Mouse (Mus musculus): Measurements from ENCODE around the gene Tmem174. TPM values are rescaled to one million over a fixed set of nuclear protein-coding genes. Genes with fewer than 3 reads are reported as not detected.

Gene Tmem174
- polyA plus RNA-seq, 1 experiment: 0.25 TPM

- H3K4me3 ChIP-seq (replicated peaks; ENCODE audit: insufficient read depth, low read depth, low read length): no peak overlapping the region
- no peaks in the 10 kb centered on the region for H3K4me1 ChIP-seq (ENCODE audit: control insufficient read depth, insufficient read depth, low read length)
- 78% methylated on average over 4 of the region's 4 CpGs for WGBS
- no peak overlapping the region for H3K27ac ChIP-seq (ENCODE audit: insufficient read depth, low read length)
- H3K27me3 ChIP-seq (ENCODE audit: control insufficient read depth, insufficient read depth, low read length): no peaks in the 10 kb centered on the region
- DNase-seq: no peak
- no peak for TF ChIP-seq CTCF (IDR thresholded peaks at IDR 0.05; ENCODE audit: borderline replicate concordance, insufficient read depth, low read depth, low read length)
- no peak for TF ChIP-seq POLR2A (IDR thresholded peaks at IDR 0.05; ENCODE audit: borderline replicate concordance, insufficient read depth, low read length)
These were observed 40.5 kb downstream of the Tmem174 start for GRCm38 (mm10) chr13:98596746-98597145.

- 61% methylated on average over 10 of the region's 10 CpGs for WGBS
- no peaks in the 10 kb centered on the region for H3K27me3 ChIP-seq (ENCODE audit: control insufficient read depth, insufficient read depth, low read length)
- H3K27ac ChIP-seq (ENCODE audit: insufficient read depth, low read length): no peak overlapping the region
- H3K4me3 ChIP-seq (replicated peaks; ENCODE audit: insufficient read depth, low read depth, low read length): no peak overlapping the region
- H3K4me1 ChIP-seq (ENCODE audit: control insufficient read depth, insufficient read depth, low read length): no peaks in the 10 kb centered on the region
- TF ChIP-seq POLR2A (IDR thresholded peaks at IDR 0.05; ENCODE audit: borderline replicate concordance, insufficient read depth, low read length) (no peak), CTCF (IDR thresholded peaks at IDR 0.05; ENCODE audit: borderline replicate concordance, insufficient read depth, low read depth, low read length) (no peak)
- no peak for DNase-seq
These were observed 42.5 kb downstream of the Tmem174 start for GRCm38 (mm10) chr13:98594726-98595141.

GRCm38 (mm10) chr13:98593938-98594539, 43.2 kb downstream of the Tmem174 start:
- no peaks in the 10 kb centered on the region for H3K27me3 ChIP-seq (ENCODE audit: control insufficient read depth, insufficient read depth, low read length)
- H3K4me3 ChIP-seq (replicated peaks; ENCODE audit: insufficient read depth, low read depth, low read length): no peak overlapping the region
- no peak overlapping the region for H3K27ac ChIP-seq (ENCODE audit: insufficient read depth, low read length)
- DNase-seq: no peak
- 91% methylated on average over 11 of the region's 11 CpGs for WGBS
- TF ChIP-seq CTCF (IDR thresholded peaks at IDR 0.05; ENCODE audit: borderline replicate concordance, insufficient read depth, low read depth, low read length) (no peak), POLR2A (IDR thresholded peaks at IDR 0.05; ENCODE audit: borderline replicate concordance, insufficient read depth, low read length) (no peak)
- H3K4me1 ChIP-seq (ENCODE audit: control insufficient read depth, insufficient read depth, low read length): no peaks in the 10 kb centered on the region

- TF ChIP-seq POLR2A (IDR thresholded peaks at IDR 0.05; ENCODE audit: borderline replicate concordance, insufficient read depth, low read length): no peak
- TF ChIP-seq CTCF (IDR thresholded peaks at IDR 0.05; ENCODE audit: borderline replicate concordance, insufficient read depth, low read depth, low read length): no peak
- WGBS: 39% methylated on average over 6 of the region's 6 CpGs
- no peak overlapping the region for H3K27ac ChIP-seq (ENCODE audit: insufficient read depth, low read length)
- no peak overlapping the region for H3K4me3 ChIP-seq (replicated peaks; ENCODE audit: insufficient read depth, low read depth, low read length)
- no peak for DNase-seq
- no peaks in the 10 kb centered on the region for H3K4me1 ChIP-seq (ENCODE audit: control insufficient read depth, insufficient read depth, low read length)
- H3K27me3 ChIP-seq (ENCODE audit: control insufficient read depth, insufficient read depth, low read length): no peaks in the 10 kb centered on the region; the same call in 1 of the 2 replicates
These were observed 45.8 kb downstream of the Tmem174 start for GRCm38 (mm10) chr13:98591406-98591805.

GRCm38 (mm10) chr13:98590693-98591389, 46.4 kb downstream of the Tmem174 start:
- 84% methylated on average over 6 of the region's 6 CpGs for WGBS
- Histone ChIP-seq H3K27ac (ENCODE audit: insufficient read depth, low read length) (no peak overlapping the region), H3K27me3 (ENCODE audit: control insufficient read depth, insufficient read depth, low read length) (no peaks in the 10 kb centered on the region; the same call in 1 of the 2 replicates), H3K4me3 (replicated peaks; ENCODE audit: insufficient read depth, low read depth, low read length) (no peak overlapping the region), H3K4me1 (ENCODE audit: control insufficient read depth, insufficient read depth, low read length) (no peaks in the 10 kb centered on the region)
- no peak for TF ChIP-seq POLR2A (IDR thresholded peaks at IDR 0.05; ENCODE audit: borderline replicate concordance, insufficient read depth, low read length)
- no peak for TF ChIP-seq CTCF (IDR thresholded peaks at IDR 0.05; ENCODE audit: borderline replicate concordance, insufficient read depth, low read depth, low read length)
- no peak for DNase-seq

- TF ChIP-seq CTCF (IDR thresholded peaks at IDR 0.05; ENCODE audit: borderline replicate concordance, insufficient read depth, low read depth, low read length) (no peak), POLR2A (IDR thresholded peaks at IDR 0.05; ENCODE audit: borderline replicate concordance, insufficient read depth, low read length) (no peak)
- Histone ChIP-seq H3K27ac (ENCODE audit: insufficient read depth, low read length) (no peak overlapping the region), H3K27me3 (ENCODE audit: control insufficient read depth, insufficient read depth, low read length) (no peaks in the 10 kb centered on the region; the same call in 1 of the 2 replicates), H3K4me3 (replicated peaks; ENCODE audit: insufficient read depth, low read depth, low read length) (no peak overlapping the region), H3K4me1 (ENCODE audit: control insufficient read depth, insufficient read depth, low read length) (no peaks in the 10 kb centered on the region)
- no peak for DNase-seq
- 17% methylated on average over 9 of the region's 9 CpGs for WGBS
These were observed 47.6 kb downstream of the Tmem174 start for GRCm38 (mm10) chr13:98589572-98589971.

GRCm38 (mm10) chr13:98588951-98589501, 48.2 kb downstream of the Tmem174 start:
- no peaks in the 10 kb centered on the region; the same call in 1 of the 2 replicates for H3K27me3 ChIP-seq (ENCODE audit: control insufficient read depth, insufficient read depth, low read length)
- H3K4me3 ChIP-seq (replicated peaks; ENCODE audit: insufficient read depth, low read depth, low read length): peak overlapping the region; percentile 53
- no peak overlapping the region for H3K27ac ChIP-seq (ENCODE audit: insufficient read depth, low read length)
- peak; percentile 74 to 80 for DNase-seq
- 2% methylated on average over 35 of the region's 35 CpGs for WGBS
- no peak for TF ChIP-seq POLR2A (IDR thresholded peaks at IDR 0.05; ENCODE audit: borderline replicate concordance, insufficient read depth, low read length)
- TF ChIP-seq CTCF (IDR thresholded peaks at IDR 0.05; ENCODE audit: borderline replicate concordance, insufficient read depth, low read depth, low read length): peak; percentile 70
- no peaks in the 10 kb centered on the region for H3K4me1 ChIP-seq (ENCODE audit: control insufficient read depth, insufficient read depth, low read length)
